Mouse (Mus musculus) heart, postnatal 25 days (tissue): ENCODE results near the gene Gnb4. TPM values are rescaled to one million over a fixed set of nuclear protein-coding genes. Genes with fewer than 3 reads are reported as not detected.

Experiments
- DNase-seq: peaks from one replicate; pipeline ENCODE4 v3.0.0; 2022; ENCODE audit warnings: low spot score
- intact Hi-C: fragments of 180-260 bp; cut with DNase I; formaldehyde crosslinking; loops from one replicate; pipeline ENCODE4 v1.15.1; 2025
- total RNA-seq, 2 experiments: library from RNA; stranded (reverse); gene quantifications; 2 replicates each; pipeline ENCODE4 v1.2.3; 2021

Gene Gnb4
- total RNA-seq, 2 experiments from 2014 or later = 13.9 to 18.5 TPM

- DNase-seq = no peak
- intact Hi-C loops = no loop called here
Observed at GRCm38 (mm10) chr3:32535692-32536091, 80.7 kb downstream of the Gnb4 start.

Other genes with a start within 250 kb of the Gnb4 start
- gene Pik3ca, start 218.9 kb downstream of the Gnb4 start, total RNA-seq = 10 to 100 TPM; 45.8 to 54.2 TPM
- gene Kcnmb3, start 124.4 kb downstream of the Gnb4 start, total RNA-seq = under 1 TPM in 1 of 2 experiments, not detected in 1; 0.29 TPM
- 10 to 100 TPM; 21.0 to 21.7 TPM for gene Zfp639, start 106.3 kb downstream of the Gnb4 start, total RNA-seq
- gene Mfn1, start 87.1 kb downstream of the Gnb4 start, total RNA-seq = 100 to 1,000 TPM; 434 to 472 TPM
- gene Actl6a, start 89.7 kb upstream of the Gnb4 start, total RNA-seq = 10 to 100 TPM; 22.3 to 22.6 TPM
- gene Ndufb5, start 120.4 kb upstream of the Gnb4 start, total RNA-seq = 100 to 1,000 TPM; 874 to 922 TPM
- 10 to 100 TPM; 37.4 to 38.7 TPM for gene Mrpl47, start 121.0 kb upstream of the Gnb4 start, total RNA-seq
- gene Usp13, start 201.0 kb upstream of the Gnb4 start, total RNA-seq = 100 to 1,000 TPM; 194 to 199 TPM